Mouse (Mus musculus): ENCODE data around the gene Smarcc1. TPM values are rescaled to one million over a fixed set of nuclear protein-coding genes. Genes with fewer than 3 reads are reported as not detected.
A peak's percentile ranks its signal among the peaks of the same experiment; 100 is the strongest.

Gene Smarcc1
- polyA plus RNA-seq, 1 experiment from 2014 or later, result 213 TPM

- Histone ChIP-seq H3K4me3 (no peak overlapping the region), H3K27ac (replicated peaks) (no peak overlapping the region), H3K36me3 (replicated peaks) (peaks cover 100% of the 10 kb centered on the region), H3K4me1 (peaks cover 25% of the 10 kb centered on the region), H3K9me3 (no peaks in the 10 kb centered on the region), H3K27me3 (replicated peaks; ENCODE audit: low read depth, poor library complexity, severe bottlenecking) (no peaks in the 10 kb centered on the region)
- WGBS, result 85% methylated on average over 3 of the region's 3 CpGs
- no peak for DNase-seq (ENCODE audit: low spot score)
Measured at GRCm38 (mm10) chr9:110208967-110209366, 91.5 kb downstream of the Smarcc1 start.

- no peaks in the 10 kb centered on the region for H3K9me3 ChIP-seq
- DNase-seq (ENCODE audit: low spot score), result no peak
- H3K36me3 ChIP-seq (replicated peaks), result peaks cover 100% of the 10 kb centered on the region
- H3K4me1 ChIP-seq, result no peaks in the 10 kb centered on the region
- no peak overlapping the region for H3K27ac ChIP-seq (replicated peaks)
- H3K27me3 ChIP-seq (replicated peaks; ENCODE audit: low read depth, poor library complexity, severe bottlenecking), result no peaks in the 10 kb centered on the region
- no peak overlapping the region for H3K4me3 ChIP-seq
- WGBS, result 95% methylated on average over 4 of the region's 4 CpGs
Measured at GRCm38 (mm10) chr9:110224273-110224672, 106.8 kb downstream of the Smarcc1 start.

GRCm38 (mm10) chr9:110226191-110226590, 108.7 kb downstream of the Smarcc1 start:
- WGBS, result 93% methylated on average over 4 of the region's 4 CpGs
- Histone ChIP-seq H3K4me3 (no peak overlapping the region), H3K27me3 (replicated peaks; ENCODE audit: low read depth, poor library complexity, severe bottlenecking) (no peaks in the 10 kb centered on the region), H3K36me3 (replicated peaks) (peaks cover 100% of the 10 kb centered on the region), H3K4me1 (no peaks in the 10 kb centered on the region), H3K9me3 (no peaks in the 10 kb centered on the region), H3K27ac (replicated peaks) (no peak overlapping the region)
- no peak for DNase-seq (ENCODE audit: low spot score)

- Histone ChIP-seq H3K27ac (replicated peaks) (no peak overlapping the region), H3K36me3 (replicated peaks) (peaks cover 100% of the 10 kb centered on the region), H3K4me1 (no peaks in the 10 kb centered on the region), H3K4me3 (no peak overlapping the region), H3K27me3 (replicated peaks; ENCODE audit: low read depth, poor library complexity, severe bottlenecking) (no peaks in the 10 kb centered on the region), H3K9me3 (no peaks in the 10 kb centered on the region)
- WGBS, result 90% methylated on average over 6 of the region's 6 CpGs
- DNase-seq (ENCODE audit: low spot score), result no peak
Measured at GRCm38 (mm10) chr9:110228671-110229070, 111.2 kb downstream of the Smarcc1 start.

- Histone ChIP-seq H3K4me3 (no peak overlapping the region), H3K4me1 (no peaks in the 10 kb centered on the region), H3K9me3 (no peaks in the 10 kb centered on the region), H3K27me3 (replicated peaks; ENCODE audit: low read depth, poor library complexity, severe bottlenecking) (no peaks in the 10 kb centered on the region), H3K27ac (replicated peaks) (no peak overlapping the region), H3K36me3 (replicated peaks) (peaks cover 100% of the 10 kb centered on the region)
- 98% methylated on average over 1 of the region's 1 CpGs for WGBS
- no peak for DNase-seq (ENCODE audit: low spot score)
Measured at GRCm38 (mm10) chr9:110229112-110229511, 111.6 kb downstream of the Smarcc1 start.

GRCm38 (mm10) chr9:110229566-110230248, 112.2 kb downstream of the Smarcc1 start:
- 89% methylated on average over 10 of the region's 10 CpGs for WGBS

GRCm38 (mm10) chr9:110230395-110231071, 113.0 kb downstream of the Smarcc1 start:
- WGBS, result 93% methylated on average over 16 of the region's 16 CpGs
- H3K36me3 ChIP-seq (replicated peaks), result peaks cover 100% of the 10 kb centered on the region
- no peaks in the 10 kb centered on the region for H3K4me1 ChIP-seq

More at GRCm38 (mm10) chr9:110229566-110230248, 112.2 kb downstream of the Smarcc1 start:
- no peaks in the 10 kb centered on the region for H3K9me3 ChIP-seq
- no peak overlapping the region for H3K27ac ChIP-seq (replicated peaks)
- peaks cover 100% of the 10 kb centered on the region for H3K36me3 ChIP-seq (replicated peaks)
- H3K4me3 ChIP-seq, result no peak overlapping the region
- no peak for DNase-seq (ENCODE audit: low spot score)
- no peaks in the 10 kb centered on the region for H3K27me3 ChIP-seq (replicated peaks; ENCODE audit: low read depth, poor library complexity, severe bottlenecking)
- no peaks in the 10 kb centered on the region for H3K4me1 ChIP-seq

GRCm38 (mm10) chr9:110234962-110235361, 117.5 kb downstream of the Smarcc1 start:
- WGBS, result 95% methylated on average over 6 of the region's 6 CpGs
- H3K4me3 ChIP-seq, result no peak overlapping the region
- H3K27ac ChIP-seq (replicated peaks), result no peak overlapping the region
- no peaks in the 10 kb centered on the region for H3K9me3 ChIP-seq
- no peaks in the 10 kb centered on the region for H3K4me1 ChIP-seq
- no peak for DNase-seq (ENCODE audit: low spot score)
- peaks cover 98% of the 10 kb centered on the region for H3K36me3 ChIP-seq (replicated peaks)
- H3K27me3 ChIP-seq (replicated peaks; ENCODE audit: low read depth, poor library complexity, severe bottlenecking), result no peaks in the 10 kb centered on the region

More at GRCm38 (mm10) chr9:110230395-110231071, 113.0 kb downstream of the Smarcc1 start:
- Histone ChIP-seq H3K9me3 (no peaks in the 10 kb centered on the region), H3K27me3 (replicated peaks; ENCODE audit: low read depth, poor library complexity, severe bottlenecking) (no peaks in the 10 kb centered on the region), H3K4me3 (no peak overlapping the region), H3K27ac (replicated peaks) (no peak overlapping the region)
- no peak for DNase-seq (ENCODE audit: low spot score)

- H3K27ac ChIP-seq (replicated peaks), result no peak within 1 kb of the TSS
- DNase-seq (ENCODE audit: low spot score), result no peak
- peaks cover 22% of the 10 kb centered on the region for H3K4me1 ChIP-seq
- no peaks in the 10 kb centered on the region for H3K9me3 ChIP-seq
- peaks cover 62% of the 10 kb centered on the region for H3K27me3 ChIP-seq (replicated peaks; ENCODE audit: low read depth, poor library complexity, severe bottlenecking)
- peak within 1 kb of the TSS; percentile 78 for H3K4me3 ChIP-seq
- H3K36me3 ChIP-seq (replicated peaks), result peaks cover 40% of the 10 kb centered on the region
- WGBS, result 91% methylated on average over 7 of the region's 7 CpGs
Measured at GRCm38 (mm10) chr9:110243221-110243833, 125.8 kb downstream of the Smarcc1 start, which contains the start of gene Cspg5. Gene Cspg5 (plus strand): TSS chr9:110243783.

GRCm38 (mm10) chr9:110244567-110244888, 127.0 kb downstream of the Smarcc1 start:
- peak; percentile 24 for DNase-seq (ENCODE audit: low spot score)

GRCm38 (mm10) chr9:110244889-110245589, 127.5 kb downstream of the Smarcc1 start:
- peak overlapping the region; percentile 72 for H3K27ac ChIP-seq (replicated peaks)
- peaks cover 25% of the 10 kb centered on the region for H3K36me3 ChIP-seq (replicated peaks)
- peak; percentile 57 for DNase-seq (ENCODE audit: low spot score)
- peak overlapping the region; percentile 78 for H3K4me3 ChIP-seq
- 1% methylated on average over 93 of the region's 93 CpGs for WGBS
- no peaks in the 10 kb centered on the region for H3K9me3 ChIP-seq
- H3K4me1 ChIP-seq, result peaks cover 32% of the 10 kb centered on the region
- H3K27me3 ChIP-seq (replicated peaks; ENCODE audit: low read depth, poor library complexity, severe bottlenecking), result peaks cover 62% of the 10 kb centered on the region

More at GRCm38 (mm10) chr9:110244567-110244888, 127.0 kb downstream of the Smarcc1 start:
- Histone ChIP-seq H3K4me3 (peak overlapping the region; percentile 78), H3K4me1 (peaks cover 27% of the 10 kb centered on the region), H3K27me3 (replicated peaks; ENCODE audit: low read depth, poor library complexity, severe bottlenecking) (peaks cover 62% of the 10 kb centered on the region), H3K36me3 (replicated peaks) (peaks cover 28% of the 10 kb centered on the region), H3K9me3 (no peaks in the 10 kb centered on the region), H3K27ac (replicated peaks) (no peak overlapping the region)
- 25% methylated on average over 7 of the region's 7 CpGs for WGBS

- peak; percentile 72 for DNase-seq (ENCODE audit: low spot score)
- Histone ChIP-seq H3K36me3 (replicated peaks) (peaks cover 18% of the 10 kb centered on the region), H3K27ac (replicated peaks) (peak overlapping the region; percentile 72), H3K9me3 (no peaks in the 10 kb centered on the region), H3K27me3 (replicated peaks; ENCODE audit: low read depth, poor library complexity, severe bottlenecking) (peaks cover 64% of the 10 kb centered on the region), H3K4me1 (peaks cover 39% of the 10 kb centered on the region), H3K4me3 (peak overlapping the region; percentile 78)
- whole genome bisulfite sequencing, result 2% methylated on average over 40 of the region's 40 CpGs
Measured at GRCm38 (mm10) chr9:110245590-110246320, 128.2 kb downstream of the Smarcc1 start.
